Mouse (Mus musculus) stomach, postnatal 0 days (tissue): ENCODE results near the gene Trib2.

Experiments used
- CTCF ChIP-seq: IDR thresholded peaks from 2 replicates; pipeline ENCODE4 v1.5.1; 2016; ENCODE audit warnings: antibody characterized with exemption, low read depth, mild to moderate bottlenecking, moderate library complexity
- EP300 ChIP-seq: optimal IDR thresholded peaks from 2 replicates; pipeline ENCODE3; 2016; ENCODE audit warnings: antibody characterized with exemption

DNA sequence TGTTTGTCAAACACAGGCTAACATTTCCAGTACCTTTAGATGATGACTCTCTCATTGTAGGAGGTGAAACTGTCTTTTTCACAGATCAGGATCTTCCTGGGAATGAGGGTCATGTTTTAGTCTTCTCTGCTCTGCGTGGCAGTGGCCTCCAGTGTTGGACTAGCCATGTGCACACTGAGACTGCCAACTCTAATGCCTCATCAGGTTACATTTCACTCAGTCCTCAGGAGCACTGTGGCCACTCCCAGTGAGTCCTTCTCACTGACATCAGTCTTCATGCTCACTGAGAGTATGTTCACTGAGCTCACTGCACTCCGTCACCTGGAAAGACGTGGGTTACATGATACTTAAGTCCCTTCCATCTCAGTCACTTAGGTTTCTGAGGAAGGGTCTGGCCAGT lies 14.0 kb upstream of the Trib2 start:
- TF ChIP-seq CTCF (no peak), EP300 (no peak)
